Mouse (Mus musculus) inflammation-experienced regulatory T-cells, adult 16 weeks (primary cell): Measurements from ENCODE around the gene Txndc15. TPM values are rescaled to one million over a fixed set of nuclear protein-coding genes. Genes with fewer than 3 reads are reported as not detected.

Experiments
- polyA plus RNA-seq: library from polyadenylated mRNA; unstranded; fragments of 100-300 nt; shearing (Covaris generic); gene quantifications from one replicate; pipeline ENCODE4 v1.2.1, GENCODE M21; 2017

Gene Txndc15
- 68.3 TPM for polyA plus RNA-seq

DNA sequence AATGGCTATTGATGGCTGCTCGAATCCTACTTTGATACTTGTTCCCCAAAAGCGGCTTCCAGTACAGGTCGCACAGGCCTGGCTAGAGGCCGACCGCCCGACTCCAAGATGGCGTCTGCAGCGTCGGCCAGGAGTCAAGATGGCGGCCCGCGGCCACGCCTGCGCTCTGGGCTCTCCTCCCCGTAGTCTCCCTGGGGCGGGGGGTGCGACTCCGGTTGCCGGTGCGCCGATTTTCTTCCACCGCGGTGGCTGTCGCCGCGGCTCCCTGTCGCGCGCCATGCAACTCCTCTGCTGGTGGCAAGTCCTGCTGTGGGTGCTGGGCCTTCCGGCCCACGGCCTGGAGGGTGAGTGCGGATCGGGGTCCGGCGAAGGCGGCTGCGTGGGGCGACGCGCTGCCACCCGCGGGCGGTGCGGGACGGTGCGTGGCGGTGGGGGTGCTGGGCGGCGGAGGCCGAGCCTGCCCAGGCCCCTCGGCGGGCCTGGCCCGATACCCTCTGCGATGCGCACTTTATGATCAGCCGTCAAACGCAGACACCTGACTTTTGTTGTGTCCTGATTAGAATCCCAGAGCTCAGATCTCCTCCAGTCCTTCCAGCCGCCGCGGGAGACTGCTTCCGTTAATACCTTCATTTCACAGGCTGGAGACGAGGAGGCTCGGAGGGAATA, at the start of gene Txndc15:
TSS of gene Txndc15 (plus strand) at position 150 of the 666 bp plus-strand sequence.

DNA sequence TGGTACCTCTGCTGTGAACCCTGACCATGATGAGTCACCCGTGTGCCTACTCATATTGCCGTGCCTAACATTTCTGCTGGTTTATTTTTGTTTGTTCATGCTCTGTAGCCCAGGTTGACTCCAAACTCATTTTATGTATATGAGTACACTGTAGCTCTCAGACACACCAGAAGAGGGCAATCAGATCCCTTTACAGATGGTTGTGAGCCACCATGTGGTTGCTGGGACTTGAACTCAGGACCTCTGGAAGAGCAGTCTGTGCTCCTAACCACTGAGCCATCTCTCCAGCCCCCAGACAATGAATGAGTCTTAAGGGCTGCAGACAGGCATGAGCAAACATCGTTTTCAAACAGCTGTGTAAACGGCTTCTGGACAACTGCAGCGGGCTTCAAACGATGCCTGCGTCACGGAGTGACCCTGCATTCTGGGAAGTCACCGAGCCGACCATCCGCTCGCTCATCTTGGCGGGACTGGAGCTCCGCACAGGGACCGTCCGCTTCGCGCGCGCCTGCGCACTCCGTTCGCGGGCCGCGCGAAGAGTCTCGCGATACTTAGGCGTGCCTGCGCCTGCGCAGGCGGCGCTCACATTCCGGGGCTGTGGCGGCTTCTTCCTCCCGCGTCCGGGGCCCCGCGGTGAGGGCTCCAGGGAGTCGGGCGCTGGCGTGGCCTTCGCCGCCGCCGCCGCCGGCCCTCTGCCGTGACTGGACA, 21.8 kb upstream of the Txndc15 start, which contains the start of gene B230219D22Rik:
TSS of gene B230219D22Rik (plus strand) at position 590 of the 708 bp plus-strand sequence.

DNA sequence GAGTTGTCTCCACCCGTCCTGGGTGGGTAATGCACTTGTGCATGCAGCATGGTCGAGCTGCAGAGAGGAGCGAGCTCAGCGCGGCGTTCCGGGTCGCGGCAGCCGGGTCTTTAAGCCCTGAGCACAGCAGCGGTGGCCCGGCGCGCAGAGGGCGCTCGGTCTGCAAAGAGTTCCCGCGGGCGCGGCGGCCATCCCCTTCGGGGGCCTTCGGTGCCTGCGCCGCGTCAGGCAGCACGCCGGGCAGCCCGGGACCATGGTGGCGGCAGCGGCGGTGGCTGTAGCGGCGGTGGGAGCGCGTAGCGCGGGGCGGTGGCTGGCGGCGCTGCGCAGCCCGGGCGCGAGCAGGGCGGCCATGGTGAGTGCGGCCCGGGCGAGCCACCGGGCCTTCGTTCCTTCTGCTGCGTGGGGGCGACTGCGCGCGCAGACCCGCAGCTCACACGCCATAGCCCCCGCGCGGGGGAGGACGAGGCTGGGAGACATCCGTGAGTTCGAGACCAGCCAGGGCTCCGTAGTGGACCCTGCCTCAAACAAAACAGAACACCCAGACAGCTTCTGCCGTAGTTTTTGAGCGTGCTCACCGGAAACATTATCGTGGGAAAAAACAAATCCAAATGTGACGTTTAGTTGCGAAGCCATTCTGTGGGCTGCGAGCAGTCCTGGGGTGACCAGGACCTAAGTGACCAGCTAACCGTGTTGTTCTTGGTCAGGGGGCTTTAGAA, 12.8 kb downstream of the Txndc15 start, which contains the start of gene Pcbd2:
TSS of gene Pcbd2 (plus strand) at position 249 of the 719 bp plus-strand sequence.

Other genes with a start within 250 kb of the Txndc15 start
- not detected for gene Dbn1, start 226.5 kb upstream of the Txndc15 start, polyA plus RNA-seq
- gene Pdlim7, start 201.0 kb upstream of the Txndc15 start, polyA plus RNA-seq = 16.1 TPM
- 2.6 TPM for gene Dok3, start 185.4 kb upstream of the Txndc15 start, polyA plus RNA-seq
- 101 TPM for gene Ddx41, start 178.0 kb upstream of the Txndc15 start, polyA plus RNA-seq
- 30.0 TPM for gene Fam193b, start 143.5 kb upstream of the Txndc15 start, polyA plus RNA-seq
- 296 TPM for gene Tmed9, start 140.9 kb upstream of the Txndc15 start, polyA plus RNA-seq
- gene B4galt7, start 114.8 kb upstream of the Txndc15 start, polyA plus RNA-seq = 49.6 TPM
- gene Caml, start 91.6 kb upstream of the Txndc15 start, polyA plus RNA-seq = 36.6 TPM
- 68.9 TPM for gene Ddx46, start 79.6 kb upstream of the Txndc15 start, polyA plus RNA-seq
- 11.4 TPM for gene B230219D22Rik, start 21.5 kb upstream of the Txndc15 start, polyA plus RNA-seq
- 16.4 TPM for gene Pcbd2, start 12.7 kb downstream of the Txndc15 start, polyA plus RNA-seq
- gene Catsper3, start 69.9 kb downstream of the Txndc15 start, polyA plus RNA-seq = not detected
- gene Pitx1, start 121.5 kb downstream of the Txndc15 start, polyA plus RNA-seq = not detected